22 mouse cellular contexts compared by ENCODE assay signal in the genomic region with DNA sequence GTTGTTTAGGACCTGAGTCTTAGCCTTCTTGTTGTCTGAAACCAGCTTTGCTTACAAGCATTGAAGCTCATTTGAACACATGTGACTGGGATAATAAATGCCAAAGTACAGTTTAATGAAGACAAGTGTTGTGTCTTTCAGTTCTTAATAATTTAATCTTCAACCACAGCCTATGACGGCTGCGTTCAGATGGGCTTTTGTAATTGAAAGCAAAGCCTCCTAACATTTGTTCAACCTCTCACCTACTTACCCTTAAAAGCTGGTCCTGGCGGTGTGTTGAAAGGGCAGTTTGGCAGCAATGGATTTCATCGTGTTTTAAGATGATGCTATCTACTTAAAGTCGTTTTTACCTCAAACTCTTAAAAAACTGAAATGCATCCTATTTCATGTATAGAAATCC.
"Had no signal": no experiment of that assay in that cellular context is flagged by ENCODE, and none has a peak within 500 bp of the region (broad histone marks: within the 10 kb centered on the region; RNA-seq: fewer than 3 reads in every experiment).

No protein-coding gene starts in this region.

- H3K9me3 ChIP-seq: intestine, embryonic 15.5 days; limb, embryonic 10.5 days; limb, embryonic 13.5 days; liver, embryonic 12.5 days; liver, embryonic 15.5 days; megakaryocyte, embryonic 14.5 days; midbrain, embryonic 10.5 days; midbrain, embryonic 13.5 days; neural tube, embryonic 13.5 days; stomach, embryonic 15.5 days had no signal

- H3K4me2 ChIP-seq: intestine, embryonic 15.5 days; limb, embryonic 13.5 days; liver, embryonic 12.5 days; liver, embryonic 15.5 days; midbrain, embryonic 13.5 days; neural tube, embryonic 13.5 days; stomach, embryonic 15.5 days had no signal

- ATAC-seq: hindbrain, embryonic 16.5 days; intestine, embryonic 15.5 days; liver, embryonic 12.5 days; midbrain, embryonic 13.5 days; midbrain, embryonic 16.5 days had no signal

- H3K27me3 ChIP-seq: intestine, embryonic 15.5 days; limb, embryonic 13.5 days; liver, embryonic 12.5 days; liver, embryonic 15.5 days; megakaryocyte, embryonic 14.5 days; midbrain, embryonic 13.5 days; neural tube, embryonic 13.5 days; stomach, embryonic 15.5 days had no signal

- H3K27ac ChIP-seq: intestine, embryonic 15.5 days; kidney, postnatal 0 days; limb, embryonic 10.5 days; limb, embryonic 13.5 days; liver, embryonic 15.5 days; midbrain, embryonic 10.5 days; midbrain, embryonic 13.5 days; neural tube, embryonic 13.5 days; stomach, embryonic 15.5 days had no signal

- H3K9ac ChIP-seq: intestine, embryonic 15.5 days; limb, embryonic 13.5 days; liver, embryonic 12.5 days; liver, embryonic 15.5 days; midbrain, embryonic 13.5 days; neural tube, embryonic 13.5 days; stomach, embryonic 15.5 days had no signal

- H3K4me3 ChIP-seq: intestine, embryonic 15.5 days; limb, embryonic 10.5 days; limb, embryonic 13.5 days; liver, embryonic 12.5 days; liver, embryonic 15.5 days; megakaryocyte, embryonic 14.5 days; midbrain, embryonic 10.5 days; midbrain, embryonic 13.5 days; myocyte; neural tube, embryonic 13.5 days; stomach, embryonic 15.5 days had no signal

- H3K4me1 ChIP-seq: intestine, embryonic 15.5 days; limb, embryonic 10.5 days; limb, embryonic 13.5 days; midbrain, embryonic 10.5 days; midbrain, embryonic 13.5 days; neural tube, embryonic 13.5 days; stomach, embryonic 15.5 days had no signal

- DNase-seq: kidney, adult 11 months; lung, adult 2 months; lung, postnatal 36 days; retina, postnatal 1 day; right cerebral cortex, postnatal 25 days; spleen, adult 18-20 months; thymus, adult 18-20 months; thymus, postnatal 36 days had no signal
